Mouse (Mus musculus) myocyte (in vitro differentiated cells): ENCODE results near the gene Krt4.

Experiments used
- E2F4 ChIP-seq: IDR thresholded peaks from one replicate; pipeline ENCODE4 v1.6.1; 2011; ENCODE audit warnings: mild to moderate bottlenecking, control low read depth, moderate library complexity; ENCODE audit not compliant: insufficient read depth
- MAX ChIP-seq: IDR thresholded peaks from one replicate; pipeline ENCODE4 v1.6.1; 2011; ENCODE audit warnings: low read depth, mild to moderate bottlenecking, control low read depth
- MYOD1 ChIP-seq, 3 experiments: IDR thresholded peaks; one replicate each; pipeline ENCODE4 v1.6.1; 2011; ENCODE audit warnings: control low read depth in 2 of 3, low read depth in 2 of 3, mild to moderate bottlenecking in 2 of 3, moderate library complexity in 1 of 3; ENCODE audit not compliant: insufficient read length in 2 of 3, control insufficient read depth in 1 of 3
- POLR2A ChIP-seq: IDR thresholded peaks from one replicate; pipeline ENCODE4 v1.6.1; 2011; ENCODE audit warnings: low read depth, mild to moderate bottlenecking, control low read depth, moderate library complexity; ENCODE audit not compliant: insufficient read length
- POLR2AphosphoS2 ChIP-seq: IDR thresholded peaks from one replicate; pipeline ENCODE4 v1.6.1; 2011; ENCODE audit warnings: low read depth, control low read depth; ENCODE audit not compliant: insufficient read length
- SRF ChIP-seq: IDR thresholded peaks from one replicate; pipeline ENCODE4 v1.6.1; 2011; ENCODE audit warnings: low read depth; ENCODE audit not compliant: control insufficient read depth, insufficient read length
- TCF12 ChIP-seq: IDR thresholded peaks from one replicate; pipeline ENCODE4 v1.6.1; 2011; ENCODE audit warnings: mild to moderate bottlenecking, control low read depth; ENCODE audit not compliant: poor library complexity, insufficient read depth, severe bottlenecking
- TCF3 ChIP-seq: IDR thresholded peaks from one replicate; pipeline ENCODE4 v1.6.1; 2011; ENCODE audit warnings: low read depth, control low read depth; ENCODE audit not compliant: insufficient read length
- USF1 ChIP-seq: IDR thresholded peaks from one replicate; pipeline ENCODE4 v1.6.1; 2011; ENCODE audit warnings: low read depth, mild to moderate bottlenecking, control low read depth, moderate library complexity

GRCm38 (mm10) chr15:101895216-101895615 is 29.3 kb downstream of the Krt4 start:
- TF ChIP-seq POLR2A (no peak), TCF12 (no peak), MYOD1 (IDR thresholded peaks at IDR 0.05; ENCODE audit: control insufficient read depth in 1 of 3, insufficient read length in 2 of 3, low read depth in 2 of 3) (no peak), MAX (no peak), E2F4 (no peak), USF1 (no peak), TCF3 (no peak), POLR2AphosphoS2 (no peak), SRF (no peak)
